Mouse (Mus musculus) kidney, postnatal 0 days (tissue): ENCODE results near the gene Ccdc103. TPM values are rescaled to one million over a fixed set of nuclear protein-coding genes. Genes with fewer than 3 reads are reported as not detected.

ENCODE experiments used
- ATAC-seq: fragments of 200-750 bp; cut with Nextera tagmentation; replicated peaks from 2 replicates; pipeline ENCODE4 v1.8.0; 2017; ENCODE audit warnings: low read depth, moderate number of reproducible peaks, moderate TSS enrichment, moderate library complexity; ENCODE audit not compliant: low FRiP score
- DNase-seq: peaks from one replicate; pipeline ENCODE4 v3.0.0-alpha.2; 2016; ENCODE audit warnings: low spot score
- H3K27ac ChIP-seq: fragments of 300-500 bp; sonication (generic); 2 replicates; pipeline ENCODE4 v1.5.1; 2014; ENCODE audit warnings: mild to moderate bottlenecking
- H3K27me3 ChIP-seq: fragments of 300-500 bp; sonication (generic); 2 replicates; pipeline ENCODE4 v1.6.1; 2014; ENCODE audit warnings: low read length, mixed read lengths; ENCODE audit not compliant: insufficient read depth
- H3K36me3 ChIP-seq: fragments of 300-500 bp; sonication (generic); 2 replicates; pipeline ENCODE4 v1.6.1; 2014; ENCODE audit warnings: low read length, mixed read lengths; ENCODE audit not compliant: insufficient read depth
- H3K4me1 ChIP-seq: fragments of 300-500 bp; sonication (generic); replicated peaks from 2 replicates; pipeline ENCODE4 v1.6.1; 2014; ENCODE audit warnings: antibody characterized with exemption, low read length, mixed read lengths; ENCODE audit not compliant: insufficient read depth
- H3K4me2 ChIP-seq: fragments of 300-500 bp; sonication (generic); 2 replicates; pipeline ENCODE4 v1.6.1; 2014; ENCODE audit warnings: mild to moderate bottlenecking, low read length, moderate library complexity, mixed read lengths
- H3K4me3 ChIP-seq: fragments of 300-500 bp; sonication (generic); replicated peaks from 2 replicates; pipeline ENCODE4 v1.5.1; 2014; ENCODE audit warnings: low read depth, low read length
- H3K9ac ChIP-seq: fragments of 300-500 bp; sonication (generic); 2 replicates; pipeline ENCODE4 v1.6.1; 2014; ENCODE audit warnings: low read depth, low read length
- H3K9me3 ChIP-seq: fragments of 300-500 bp; sonication (generic); replicated peaks from 2 replicates; pipeline ENCODE4 v1.6.1; 2016; ENCODE audit warnings: low read length, inconsistent platforms, mixed read lengths
- CTCF ChIP-seq: IDR thresholded peaks from 2 replicates; pipeline ENCODE4 v1.5.1; 2016; ENCODE audit warnings: antibody characterized with exemption, low read depth, mild to moderate bottlenecking, moderate library complexity
- WGBS: fragments of 180-500 bp; shearing (Covaris S2); extraction: QIAGEN DNeasy Blood & Tissue Kit; methylation state at CpG from one replicate; pipeline ENCODE4 v1.1.7; 2014; 5-methylcytosine and 5-hydroxymethylcytosine counted together
- polyA plus RNA-seq: library from polyadenylated mRNA; unstranded; fragments of >200 nt; fragmentation: Nextera tagmentation; extraction: Ambion mirVana; gene quantifications from 2 replicates; pipeline ENCODE4 v1.2.1, GENCODE M21; 2015

Ccdc103 gene
- polyA plus RNA-seq, 1 experiment from 2014 or later: 1.8 TPM

GRCm38 (mm10) chr11:102915380-102915779, 34.4 kb downstream of the Ccdc103 start:
- 92% methylated on average over 9 of the region's 9 CpGs for WGBS
- DNase-seq (no peak), ATAC-seq (no peak)
- no peaks in the 10 kb centered on the region for H3K27me3 ChIP-seq
- no peak for TF ChIP-seq CTCF
- H3K27ac ChIP-seq: no peak overlapping the region
- no peak overlapping the region for H3K4me2 ChIP-seq
- H3K4me3 ChIP-seq: no peak overlapping the region
- peaks cover 29% of the 10 kb centered on the region for H3K36me3 ChIP-seq
- H3K4me1 ChIP-seq: no peaks in the 10 kb centered on the region
- H3K9me3 ChIP-seq: no peaks in the 10 kb centered on the region
- H3K9ac ChIP-seq: no peak overlapping the region

- H3K27me3 ChIP-seq: no peaks in the 10 kb centered on the region
- DNase-seq: no peak
Measured at GRCm38 (mm10) chr11:102918077-102918476, 37.1 kb downstream of the Ccdc103 start.

GRCm38 (mm10) chr11:102921491-102921890, 40.5 kb downstream of the Ccdc103 start:
- Histone ChIP-seq H3K27me3 (no peaks in the 10 kb centered on the region), H3K4me1 (peaks cover 6% of the 10 kb centered on the region), H3K9ac (no peak overlapping the region), H3K4me3 (no peak overlapping the region), H3K36me3 (no peaks in the 10 kb centered on the region), H3K27ac (no peak overlapping the region), H3K4me2 (no peak overlapping the region), H3K9me3 (no peaks in the 10 kb centered on the region)
- DNase-seq (no peak), ATAC-seq (no peak)
- WGBS: 66% methylated on average over 6 of the region's 6 CpGs
- TF ChIP-seq CTCF: no peak

More at GRCm38 (mm10) chr11:102918077-102918476, 37.1 kb downstream of the Ccdc103 start:
- TF ChIP-seq CTCF: no peak
- WGBS: 78% methylated on average over 4 of the region's 4 CpGs
- no peak overlapping the region for H3K9ac ChIP-seq
- H3K4me3 ChIP-seq: no peak overlapping the region
- H3K4me2 ChIP-seq: no peak overlapping the region
- no peak for ATAC-seq
- no peak overlapping the region for H3K27ac ChIP-seq
- no peaks in the 10 kb centered on the region; the same call in 1 of the 2 replicates for H3K4me1 ChIP-seq
- peaks cover 17% of the 10 kb centered on the region for H3K36me3 ChIP-seq
- no peaks in the 10 kb centered on the region for H3K9me3 ChIP-seq

- under 1% methylated on average over 62 of the region's 62 CpGs for WGBS
- TF ChIP-seq CTCF: no peak
- Histone ChIP-seq H3K27ac (peak within 1 kb of the TSS; percentile 85), H3K4me3 (peak within 1 kb of the TSS; percentile 72), H3K36me3 (no peaks in the 10 kb centered on the region), H3K9ac (peak within 1 kb of the TSS; percentile 62), H3K4me2 (peak within 1 kb of the TSS; percentile 84), H3K4me1 (peaks cover 6% of the 10 kb centered on the region), H3K27me3 (no peaks in the 10 kb centered on the region), H3K9me3 (no peaks in the 10 kb centered on the region)
- peak; percentile 99 for DNase-seq
- ATAC-seq: peak; percentile 91
Measured at GRCm38 (mm10) chr11:102924557-102925350, 43.8 kb downstream of the Ccdc103 start, which contains the start of gene Kif18b. Gene Kif18b, minus strand, starts transcription at chr11:102925124.

GRCm38 (mm10) chr11:102925351-102925717, 44.3 kb downstream of the Ccdc103 start:
- ATAC-seq (peak; percentile 65), DNase-seq (peak; percentile 73)

GRCm38 (mm10) chr11:102930672-102931071, 49.7 kb downstream of the Ccdc103 start:
- Histone ChIP-seq H3K4me1 (no peaks in the 10 kb centered on the region), H3K9ac (no peak overlapping the region), H3K36me3 (no peaks in the 10 kb centered on the region), H3K27me3 (no peaks in the 10 kb centered on the region), H3K9me3 (no peaks in the 10 kb centered on the region), H3K27ac (no peak overlapping the region), H3K4me2 (no peak overlapping the region), H3K4me3 (no peak overlapping the region)
- DNase-seq (no peak), ATAC-seq (no peak)
- no peak for TF ChIP-seq CTCF
- WGBS: 90% methylated on average over 10 of the region's 10 CpGs

More at GRCm38 (mm10) chr11:102925351-102925717, 44.3 kb downstream of the Ccdc103 start:
- Histone ChIP-seq H3K27ac (peak overlapping the region; percentile 85), H3K4me1 (peaks cover 6% of the 10 kb centered on the region), H3K9me3 (no peaks in the 10 kb centered on the region), H3K9ac (peak overlapping the region; percentile 62), H3K4me3 (peak overlapping the region; percentile 72), H3K36me3 (no peaks in the 10 kb centered on the region), H3K27me3 (no peaks in the 10 kb centered on the region), H3K4me2 (peak overlapping the region; percentile 84)
- TF ChIP-seq CTCF: peak; percentile 59
- 1% methylated on average over 10 of the region's 10 CpGs for WGBS

Other genes starting within 250 kb of the Ccdc103 start
- gene Meioc, start 217.5 kb upstream of the Ccdc103 start, polyA plus RNA-seq: 0.32 and 0.36 TPM in 2 replicates
- gene Ccdc43, start 183.4 kb upstream of the Ccdc103 start, polyA plus RNA-seq: 35.3 and 42.8 TPM in 2 replicates
- 5.9 and 7.7 TPM in 2 replicates for gene Adam11, start 119.8 kb upstream of the Ccdc103 start, polyA plus RNA-seq
- 44.2 and 47.1 TPM in 2 replicates for gene Gjc1, start 61.5 kb upstream of the Ccdc103 start, polyA plus RNA-seq
- gene Higd1b, start 45.4 kb upstream of the Ccdc103 start, polyA plus RNA-seq: 2.9 and 3.0 TPM in 2 replicates
- gene Eftud2, start 219 bp upstream of the Ccdc103 start, polyA plus RNA-seq: 127 and 140 TPM in 2 replicates
- gene Fam187a, start 4.0 kb downstream of the Ccdc103 start, polyA plus RNA-seq: 0.11 TPM in 1 of 2 replicates, not detected in the other
- gene Gfap, start 19.7 kb downstream of the Ccdc103 start, polyA plus RNA-seq: 0.20 and 0.33 TPM in 2 replicates
- 2.6 and 3.4 TPM in 2 replicates for gene Kif18b, start 43.9 kb downstream of the Ccdc103 start, polyA plus RNA-seq
- gene C1ql1, start 65.5 kb downstream of the Ccdc103 start, polyA plus RNA-seq: 1.4 and 2.3 TPM in 2 replicates
- gene Nmt1, start 147.0 kb downstream of the Ccdc103 start, polyA plus RNA-seq: 60.3 and 60.7 TPM in 2 replicates
- 103 and 106 TPM in 2 replicates for gene Dcakd, start 147.1 kb downstream of the Ccdc103 start, polyA plus RNA-seq
- 4.2 and 5.6 TPM in 2 replicates for gene Plcd3, start 220.5 kb downstream of the Ccdc103 start, polyA plus RNA-seq
- 36.6 and 39.7 TPM in 2 replicates for gene Acbd4, start 220.5 kb downstream of the Ccdc103 start, polyA plus RNA-seq
- gene Hexim1, start 235.0 kb downstream of the Ccdc103 start, polyA plus RNA-seq: 6.5 and 6.8 TPM in 2 replicates